23 mouse cellular contexts compared by ENCODE assay signal in genomic region chr11:77525804-77526486, GRCm38 (mm10). TPM values are rescaled to one million over a fixed set of nuclear protein-coding genes. Genes with fewer than 3 reads are reported as not detected.
DNase-seq lines count a peak whose midpoint lies in the region; ATAC-seq and TF ChIP-seq lines count a peak whose summit lies in the region.
"Had no signal": no experiment of that assay in that cellular context is flagged by ENCODE, and none has a peak within 500 bp of the region (broad histone marks: within the 10 kb centered on the region; RNA-seq: fewer than 3 reads in every experiment).

No protein-coding gene starts in this region.

- 0 out of 2 replicates have a peak, but pooled peaks have one; percentile 1 for TF ChIP-seq CTCF in kidney, adult 2 months (conservative IDR thresholded peaks at IDR 0.05; ENCODE audit: insufficient read depth, insufficient read length, low read depth, low read length)

- no peak overlapping the region for H3K4me3 ChIP-seq in kidney, adult 2 months (ENCODE audit: insufficient read depth, low read depth, low read length)
- H3K4me3 ChIP-seq: heart, embryonic 15.5 days; limb, embryonic 15.5 days; neural tube, embryonic 13.5 days had no signal

- no peak overlapping the region for H3K27ac ChIP-seq in kidney, adult 2 months (ENCODE audit: insufficient read depth, low read depth, low read length)
- H3K27ac ChIP-seq: heart, embryonic 15.5 days; limb, embryonic 15.5 days; macrophage; neural tube, embryonic 13.5 days had no signal

- intact Hi-C loops in heart, postnatal 25 days (cut with DNase I) = no loop called here

- no peaks in the 10 kb centered on the region for H3K4me1 ChIP-seq in kidney, adult 2 months (ENCODE audit: control insufficient read depth, insufficient read depth, low read length)
- H3K4me1 ChIP-seq: heart, embryonic 15.5 days; limb, embryonic 15.5 days; neural tube, embryonic 13.5 days had no signal

- no peaks in the 10 kb centered on the region for H3K27me3 ChIP-seq in kidney, adult 2 months (replicated peaks; ENCODE audit: control insufficient read depth, insufficient read depth, low read length)
- H3K27me3 ChIP-seq: heart, embryonic 15.5 days; limb, embryonic 15.5 days; neural tube, embryonic 13.5 days had no signal

- no peaks in the 10 kb centered on the region for H3K36me3 ChIP-seq in kidney, adult 2 months (ENCODE audit: control insufficient read depth, insufficient read depth, low read length)
- H3K36me3 ChIP-seq: limb, embryonic 15.5 days had no signal

- no peak for TF ChIP-seq POLR2A in kidney, adult 2 months (IDR thresholded peaks at IDR 0.05; ENCODE audit: low read depth, low read length)

- no peak for DNase-seq in kidney, adult 2 months
- DNase-seq in kidney, postnatal 36 days = no peak
- DNase-seq in 3T3-L1 (ENCODE audit: low read depth, low spot score) (peak; percentile 64), A20 (ENCODE audit: low read depth, low spot score) (peak; percentile 48)
- no peak for DNase-seq in retina, postnatal 1 day
- no peak for DNase-seq in heart, postnatal 25 days (ENCODE audit: low spot score)
- DNase-seq: cerebellum, postnatal 25 days; kidney, postnatal 10 days; lung, adult 18-20 months; thymus, postnatal 14 days had no signal

- WGBS in kidney, adult 2 months = 78% methylated on average over 3 of the region's 3 CpGs

- 0 out of 2 replicates have a peak, but pooled peaks have one; percentile 39 for ATAC-seq in common myeloid progenitor, adult 5-6 weeks (replicated peaks; ENCODE audit: low read depth, poor library complexity, severe bottlenecking)
- ATAC-seq: forebrain, embryonic 14.5 days; midbrain, embryonic 16.5 days had no signal

RNA-seq across cellular contexts. Expression of gene Gm10392, which starts 6.9 kb away (rescaled TPM):
- polyA plus RNA-seq in kidney, adult 2 months (2012; rRNA removed) = not detected in 2 replicates
- total RNA-seq in common myeloid progenitor, adult 5-6 weeks (2017) = 0.82 and 0.92 TPM in 2 replicates
- not detected for total RNA-seq in heart, postnatal 25 days (2021)
- total RNA-seq: adrenal gland, adult 18-20 months; layer of hippocampus, postnatal 10 days; left cerebral cortex, postnatal 25 days had no signal
- polyA plus RNA-seq: forebrain, embryonic 14.5 days; gonadal fat pad, adult 2 months; hindbrain, embryonic 11.5 days; intestine, embryonic 14.5 days; limb, embryonic 15.5 days; macrophage; midbrain, embryonic 16.5 days had no signal

RNA-seq across cellular contexts. Expression of gene Trp53i13, which starts 10.2 kb away (rescaled TPM):
- 19.4 and 24.4 TPM in 2 replicates for polyA plus RNA-seq in kidney, adult 2 months (2012; rRNA removed)
- 3.1 and 3.5 TPM in 2 replicates for total RNA-seq in common myeloid progenitor, adult 5-6 weeks (2017)
- 1 to 10 TPM; 8.4 to 9.6 TPM for total RNA-seq in heart, postnatal 25 days (2021)

RNA-seq across cellular contexts. Expression of gene Abhd15, which starts 11.0 kb away (rescaled TPM):
- polyA plus RNA-seq in kidney, adult 2 months (2012; rRNA removed) = 2.7 and 3.2 TPM in 2 replicates
- 5.9 and 9.4 TPM in 2 replicates for total RNA-seq in common myeloid progenitor, adult 5-6 weeks (2017)
- 1 to 10 TPM; 1.9 to 2.0 TPM for total RNA-seq in heart, postnatal 25 days (2021)

RNA-seq across cellular contexts. Expression of gene Git1, which starts 32.6 kb away (rescaled TPM):
- 53.2 and 58.5 TPM in 2 replicates for polyA plus RNA-seq in kidney, adult 2 months (2012; rRNA removed)
- 22.4 and 24.1 TPM in 2 replicates for total RNA-seq in common myeloid progenitor, adult 5-6 weeks (2017)
- 10 to 100 TPM; 51.3 TPM for total RNA-seq in heart, postnatal 25 days (2021)

RNA-seq across cellular contexts. Expression of gene Ankrd13b, which starts 36.5 kb away (rescaled TPM):
- 22.3 and 31.4 TPM in 2 replicates for polyA plus RNA-seq in kidney, adult 2 months (2012; rRNA removed)
- total RNA-seq in common myeloid progenitor, adult 5-6 weeks (2017) = 8.7 and 10.5 TPM in 2 replicates
- total RNA-seq in heart, postnatal 25 days (2021) = 10 to 100 TPM; 10.7 to 11.7 TPM

Comparison
In these comparisons a context has a peak if more than half of its experiments do, and no peak if none do; other contexts are left out.
1. DNase-seq: peak in 3T3-L1 (single experiment) and A20 (single experiment); none in kidney, adult 2 months (single experiment), kidney, postnatal 36 days (0 of 2), retina, postnatal 1 day (single experiment) and heart, postnatal 25 days (single experiment).